Mouse (Mus musculus) central nervous system, embryonic 11.5 days (tissue): ENCODE results near the gene Gpatch8. TPM values are rescaled to one million over a fixed set of nuclear protein-coding genes. Genes with fewer than 3 reads are reported as not detected.

ENCODE experiments used
- polyA plus RNA-seq: library from polyadenylated mRNA; depleted of rRNA; stranded (reverse); fragments of >200 nt; gene quantifications from 2 replicates; pipeline ENCODE4 v1.2.3, GENCODE M21; 2012; rRNA removed

The Gpatch8 gene
- polyA plus RNA-seq, result 36.2 and 47.7 TPM in 2 replicates

GRCm38 (mm10) chr11:102556031-102556715 is at the start of gene Gpatch8:
TSS of gene Gpatch8 (minus strand) at chr11:102556392.

GRCm38 (mm10) chr11:102604010-102604584 is 47.9 kb upstream of the Gpatch8 start, which contains the start of gene Fzd2:
TSS of gene Fzd2 (plus strand) at chr11:102604396.

GRCm38 (mm10) chr11:102579165-102580033 is 23.2 kb upstream of the Gpatch8 start, which contains the start of gene Gm11627:
TSS of gene Gm11627 (minus strand) at chr11:102579461.

GRCm38 (mm10) chr11:102469648-102470357 is 86.4 kb downstream of the Gpatch8 start, which contains the start of gene Itga2b:
TSS of gene Itga2b (minus strand) at chr11:102470122.

GRCm38 (mm10) chr11:102447497-102447896 is 108.7 kb downstream of the Gpatch8 start, which contains the start of gene Fam171a2:
TSS of gene Fam171a2 (minus strand) at chr11:102447682.

GRCm38 (mm10) chr11:102430121-102431017 is 125.8 kb downstream of the Gpatch8 start, which contains the start of gene Grn:
TSS of gene Grn (plus strand) at chr11:102430315.

Other genes with a start within 250 kb of the Gpatch8 start
- 89.8 and 217 TPM in 2 replicates for gene Ubtf, start 236.7 kb downstream of the Gpatch8 start, polyA plus RNA-seq
- 31.2 and 52.6 TPM in 2 replicates for gene Slc4a1, start 190.2 kb downstream of the Gpatch8 start, polyA plus RNA-seq
- gene Rundc3a, start 163.0 kb downstream of the Gpatch8 start, polyA plus RNA-seq, result 89.0 and 259 TPM in 2 replicates
- gene Slc25a39, start 148.4 kb downstream of the Gpatch8 start, polyA plus RNA-seq, result 99.5 and 102 TPM in 2 replicates
- gene Grn, start 126.1 kb downstream of the Gpatch8 start, polyA plus RNA-seq, result 43.8 and 51.9 TPM in 2 replicates
- gene Fam171a2, start 108.7 kb downstream of the Gpatch8 start, polyA plus RNA-seq, result 58.6 and 63.7 TPM in 2 replicates
- 12.7 and 21.3 TPM in 2 replicates for gene Itga2b, start 86.3 kb downstream of the Gpatch8 start, polyA plus RNA-seq
- gene Gm11627, start 23.1 kb upstream of the Gpatch8 start, polyA plus RNA-seq, result 5.9 and 6.0 TPM in 2 replicates
- gene Fzd2, start 48.0 kb upstream of the Gpatch8 start, polyA plus RNA-seq, result 53.2 and 101 TPM in 2 replicates
- gene Meioc, start 107.3 kb upstream of the Gpatch8 start, polyA plus RNA-seq, result 0.22 and 0.56 TPM in 2 replicates
- 33.8 and 39.1 TPM in 2 replicates for gene Ccdc43, start 141.4 kb upstream of the Gpatch8 start, polyA plus RNA-seq
- gene Adam11, start 205.0 kb upstream of the Gpatch8 start, polyA plus RNA-seq, result 20.9 and 31.1 TPM in 2 replicates